Mouse (Mus musculus): ENCODE results near the gene Rnf123.
"Not testable (repeated sequence)": the region's sequence is repeated elsewhere in the genome, so short reads cannot be mapped to it uniquely, and the experiment has no call there.

Gene Rnf123

DNA sequence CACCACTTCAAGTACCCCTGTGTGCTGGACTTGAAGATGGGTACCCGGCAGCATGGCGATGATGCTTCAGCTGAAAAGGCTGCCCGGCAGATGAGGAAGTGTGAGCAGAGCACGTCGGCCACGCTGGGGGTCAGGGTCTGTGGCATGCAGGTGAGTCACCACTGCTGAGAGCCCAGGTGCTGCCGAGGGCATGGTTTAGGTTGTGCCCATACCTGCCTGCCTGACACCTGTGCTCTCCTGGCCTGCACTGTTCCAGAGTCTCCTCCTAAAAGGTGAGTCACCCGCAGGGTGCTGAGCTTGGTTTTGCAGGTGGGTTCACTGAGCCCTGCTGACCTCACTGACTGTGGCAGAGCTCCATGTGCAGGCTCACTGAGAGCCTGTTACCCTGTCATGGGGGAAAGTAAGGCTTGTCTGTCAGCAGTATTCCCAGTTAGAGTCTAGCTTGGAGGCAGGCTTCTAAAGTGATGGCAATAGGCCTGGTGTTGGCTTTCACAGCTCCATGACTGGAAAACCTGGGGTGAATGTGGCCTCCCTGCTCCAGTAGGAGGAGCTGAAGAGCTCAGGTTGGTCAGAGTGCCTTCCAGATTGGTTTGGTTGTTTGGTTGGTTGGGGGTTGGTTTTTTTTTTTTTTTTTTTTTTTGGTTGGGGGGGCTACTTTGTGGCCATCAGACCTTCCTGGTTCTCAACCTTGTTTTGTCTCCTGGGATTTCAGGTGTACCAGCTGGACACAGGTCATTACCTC lies 38.2 kb downstream of the Rnf123 start:
- DNase-seq (ENCODE audit: low read depth, low spot score), result no peak

DNA sequence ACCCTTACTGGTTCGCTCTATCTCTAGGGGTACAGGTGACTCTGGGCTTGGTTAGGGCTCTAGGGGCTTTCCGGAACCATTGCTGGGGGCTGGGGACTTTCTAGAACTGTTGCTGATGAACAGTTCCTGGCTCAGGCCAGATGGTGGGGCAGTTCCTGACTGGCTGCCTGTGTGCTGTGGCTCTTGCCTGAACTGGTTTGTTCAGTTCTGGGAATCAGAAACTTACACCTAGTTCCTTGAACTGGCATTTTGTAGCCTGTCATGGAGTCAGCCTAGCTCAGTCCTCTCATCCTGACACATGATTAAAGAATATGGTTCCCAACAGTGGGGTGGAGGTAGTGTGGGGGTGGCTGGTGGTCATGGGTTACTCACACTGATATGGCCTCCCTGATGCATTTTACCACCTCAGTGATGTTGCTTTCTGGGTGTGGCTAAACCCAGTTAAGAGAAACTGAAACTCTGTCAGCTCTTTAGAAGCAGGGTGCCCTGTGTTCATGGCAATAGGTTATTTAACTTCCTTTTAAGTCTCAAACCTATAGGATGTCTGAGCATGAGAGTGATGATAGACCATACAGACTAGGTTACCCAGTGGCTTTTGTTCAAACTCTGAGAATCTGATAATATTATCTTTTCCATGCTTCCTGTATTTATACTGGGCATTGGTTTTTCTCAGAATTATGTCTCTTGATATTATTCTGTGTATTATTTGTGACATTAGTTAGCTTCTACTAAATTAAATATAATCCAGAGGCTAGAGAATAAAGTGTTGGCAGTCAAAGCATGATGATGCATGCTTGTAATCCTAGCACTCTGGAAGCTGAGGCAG lies 47.6 kb downstream of the Rnf123 start:
- peak; percentile 87 for DNase-seq (ENCODE audit: low read depth, low spot score)

DNA sequence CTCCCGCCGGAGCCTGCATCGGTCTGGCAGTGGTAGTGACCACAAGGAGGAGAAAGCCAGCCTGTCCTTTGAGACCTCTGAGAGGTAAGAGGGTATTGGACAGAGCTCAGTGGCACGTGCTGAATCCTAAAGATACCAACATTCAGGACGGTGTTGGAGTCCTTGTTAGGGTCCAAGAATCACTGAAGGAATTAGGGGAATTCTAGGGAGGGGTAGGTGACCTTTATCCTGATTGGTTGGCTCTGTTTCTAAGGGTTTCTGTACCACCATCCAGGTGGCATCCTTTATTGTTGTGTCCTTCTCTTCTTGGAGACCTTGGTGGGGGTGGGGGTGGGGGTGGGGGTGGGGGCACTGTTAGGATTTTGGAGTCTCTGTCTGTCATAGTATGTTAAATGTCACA lies 51.0 kb downstream of the Rnf123 start:
- DNase-seq (ENCODE audit: low read depth, low spot score), result no peak

DNA sequence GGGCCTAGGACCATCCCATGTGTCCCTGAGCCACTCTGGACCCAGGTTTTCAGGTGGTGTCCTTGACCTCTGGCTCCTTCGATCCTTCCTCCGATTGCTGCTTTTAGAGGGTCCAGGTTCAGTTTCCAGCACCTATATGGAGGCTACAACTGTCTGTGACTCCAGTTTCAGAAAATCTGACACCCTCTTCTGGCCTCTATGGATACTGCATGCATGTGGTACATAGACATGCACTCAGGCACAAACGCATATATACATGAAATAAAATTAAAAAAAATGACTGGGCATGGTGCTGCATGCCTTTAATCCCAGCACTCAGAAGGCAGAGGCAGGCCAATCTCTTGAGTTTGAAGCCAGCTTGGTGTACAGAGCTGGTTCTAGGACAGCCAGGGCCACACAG lies 55.3 kb downstream of the Rnf123 start:
- DNase-seq (ENCODE audit: low read depth, low spot score), result no peak

DNA sequence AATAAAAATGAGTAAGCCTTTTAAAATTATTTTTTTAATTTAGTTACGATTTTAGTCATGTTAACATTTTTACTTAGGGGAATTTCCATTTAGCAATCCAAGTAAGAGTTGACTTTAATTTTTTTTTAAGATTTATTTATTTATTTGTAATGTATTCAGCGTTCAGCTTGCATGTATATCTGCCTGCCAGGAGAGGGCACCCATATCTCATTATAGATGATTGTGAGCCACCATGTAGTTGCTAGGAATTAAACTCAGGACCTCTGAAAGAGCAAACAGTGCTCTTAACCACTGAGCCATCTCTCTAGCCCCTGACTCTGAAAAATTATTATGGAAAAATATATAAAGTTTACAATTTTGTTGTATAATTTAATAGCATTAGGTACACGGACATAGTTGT lies 56.6 kb downstream of the Rnf123 start:
- peak; percentile 37 for DNase-seq (ENCODE audit: low read depth, low spot score)

DNA sequence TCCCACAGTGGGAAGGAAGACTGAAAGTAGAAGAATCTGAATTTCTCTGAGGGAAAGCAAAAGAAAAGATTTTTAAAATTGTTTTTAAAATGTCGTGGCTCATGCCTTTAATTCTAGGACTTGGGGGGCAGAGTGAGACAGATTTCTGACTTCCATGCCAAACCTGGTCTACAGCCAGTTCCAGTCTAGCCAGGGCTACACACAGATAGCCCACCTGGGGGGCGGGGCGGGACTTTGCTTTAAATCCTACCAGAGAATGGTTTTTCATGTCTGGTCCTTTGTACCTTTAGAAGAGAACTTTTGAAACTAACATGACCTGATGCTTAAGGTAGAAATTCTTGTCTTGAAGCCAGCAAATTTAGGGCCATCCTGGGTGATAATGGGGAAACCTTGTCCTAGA lies 59.9 kb downstream of the Rnf123 start:
- no peak for DNase-seq (ENCODE audit: low read depth, low spot score)

DNA sequence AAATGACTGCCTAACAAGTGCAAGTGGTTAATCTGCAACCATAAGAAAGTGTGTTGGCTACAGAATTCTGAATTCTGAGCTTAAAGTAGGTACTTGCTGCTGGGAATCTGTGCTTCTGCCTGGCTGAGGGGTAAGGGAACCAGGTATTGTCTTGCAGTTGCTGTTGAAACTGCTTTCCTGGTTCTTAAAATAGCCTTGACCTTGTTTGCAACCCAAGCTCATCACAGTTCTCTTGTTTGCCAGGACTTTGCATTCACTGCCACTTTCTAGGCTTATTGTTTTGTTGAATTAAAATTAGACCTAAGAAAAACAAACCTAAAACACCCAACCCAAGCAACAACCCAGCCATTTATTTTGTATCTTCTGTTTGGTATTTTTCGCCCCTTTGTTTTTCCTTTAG lies 62.4 kb downstream of the Rnf123 start:
- DNase-seq (ENCODE audit: low read depth, low spot score), result no peak

DNA sequence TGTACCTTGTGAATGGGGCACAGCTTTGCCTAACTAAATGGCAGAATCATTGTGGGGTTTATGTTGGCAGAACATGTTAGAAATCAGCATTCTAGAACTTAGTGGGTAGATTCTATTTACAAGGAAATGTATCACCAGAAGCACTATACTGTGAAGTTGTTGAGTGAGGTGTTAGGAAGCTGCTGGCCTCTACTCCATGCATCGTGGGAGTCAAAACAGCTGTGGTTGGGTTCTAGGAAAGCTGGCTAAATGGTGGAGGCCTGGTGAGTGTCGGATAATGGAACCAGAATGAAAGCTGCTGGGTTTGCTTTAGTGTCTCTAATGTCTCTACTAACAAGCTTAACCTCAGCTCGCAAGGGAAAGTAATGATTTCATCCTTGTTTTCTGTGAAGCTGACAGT lies 66.0 kb downstream of the Rnf123 start:
- no peak for DNase-seq (ENCODE audit: low read depth, low spot score)

DNA sequence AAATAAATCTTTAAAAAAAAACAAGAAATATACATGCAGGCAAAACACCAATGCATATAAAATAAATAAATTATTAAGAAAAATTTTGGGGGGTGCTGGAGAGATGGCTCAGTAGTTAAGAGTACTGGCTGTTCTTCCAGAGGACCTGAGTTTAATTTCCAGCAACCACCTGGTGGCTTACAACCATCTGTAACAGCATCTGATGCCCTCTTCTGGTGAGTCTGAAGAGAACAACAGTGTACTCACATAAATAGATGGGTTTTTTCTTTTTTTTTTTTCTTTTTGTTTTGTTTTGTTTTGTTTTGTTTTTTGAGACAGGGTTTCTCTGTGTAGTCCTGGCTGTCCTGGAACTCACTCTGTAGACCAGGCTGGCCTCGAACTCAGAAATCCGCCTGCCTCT lies 69.6 kb downstream of the Rnf123 start:
- not testable (repeated sequence) for DNase-seq (ENCODE audit: low read depth, low spot score)

DNA sequence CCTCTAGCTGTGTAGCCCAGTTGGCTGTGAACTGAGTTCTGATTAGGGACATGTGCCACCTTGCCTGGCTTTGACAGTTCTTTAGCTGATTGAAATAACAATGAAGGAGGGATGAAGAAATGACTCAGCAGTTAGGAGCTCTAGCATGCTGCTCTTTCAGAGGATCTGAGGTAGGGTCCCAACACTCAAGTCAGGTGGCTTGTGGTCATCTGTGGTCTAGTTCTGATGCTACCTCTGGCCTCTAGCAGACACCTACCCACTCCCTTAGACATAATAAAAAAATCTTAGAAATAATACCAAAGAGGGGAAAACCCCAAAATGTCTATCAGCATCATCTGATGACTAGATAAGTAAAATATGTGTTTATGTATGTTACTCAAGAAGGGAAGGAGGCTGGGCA lies 72.8 kb downstream of the Rnf123 start:
- no peak for DNase-seq (ENCODE audit: low read depth, low spot score)

DNA sequence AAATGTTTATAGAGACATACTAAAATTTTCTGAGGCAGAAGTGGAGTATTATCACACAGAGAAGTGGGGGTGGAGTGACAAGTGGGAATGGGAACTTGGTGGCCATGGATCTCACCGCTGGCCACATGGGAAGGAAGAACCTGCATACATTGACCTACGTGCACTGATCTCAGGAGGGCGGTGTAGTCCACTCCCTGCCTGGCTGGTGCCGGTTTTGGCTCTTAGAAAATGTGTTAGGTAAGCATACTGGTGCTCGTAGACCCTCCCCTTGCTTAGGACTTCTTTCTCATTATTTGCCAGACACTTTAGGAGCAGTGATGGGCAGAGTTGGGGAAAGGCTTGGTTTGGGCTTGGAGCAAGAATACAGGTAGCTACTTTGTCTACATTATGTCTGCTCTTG lies 75.1 kb downstream of the Rnf123 start:
- DNase-seq (ENCODE audit: low read depth, low spot score), result no peak

DNA sequence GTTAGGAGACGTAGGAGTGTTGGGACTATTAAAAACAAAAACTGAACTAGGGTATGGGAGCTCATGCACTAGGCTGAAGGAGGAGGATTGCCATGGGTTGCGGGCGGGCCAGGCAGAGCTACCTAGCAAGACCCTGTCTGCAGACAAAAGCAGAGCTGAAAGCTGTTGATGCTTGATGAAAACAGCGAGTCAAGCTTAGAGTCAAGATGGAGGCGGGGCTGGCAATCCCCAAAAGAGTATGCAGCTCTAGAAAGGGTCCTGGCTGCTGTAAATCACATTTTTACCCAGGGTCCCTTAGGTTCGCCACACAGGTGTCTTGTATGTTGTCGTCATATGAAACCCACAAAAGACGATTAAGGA lies 79.6 kb downstream of the Rnf123 start:
- no peak for DNase-seq (ENCODE audit: low read depth, low spot score)

DNA sequence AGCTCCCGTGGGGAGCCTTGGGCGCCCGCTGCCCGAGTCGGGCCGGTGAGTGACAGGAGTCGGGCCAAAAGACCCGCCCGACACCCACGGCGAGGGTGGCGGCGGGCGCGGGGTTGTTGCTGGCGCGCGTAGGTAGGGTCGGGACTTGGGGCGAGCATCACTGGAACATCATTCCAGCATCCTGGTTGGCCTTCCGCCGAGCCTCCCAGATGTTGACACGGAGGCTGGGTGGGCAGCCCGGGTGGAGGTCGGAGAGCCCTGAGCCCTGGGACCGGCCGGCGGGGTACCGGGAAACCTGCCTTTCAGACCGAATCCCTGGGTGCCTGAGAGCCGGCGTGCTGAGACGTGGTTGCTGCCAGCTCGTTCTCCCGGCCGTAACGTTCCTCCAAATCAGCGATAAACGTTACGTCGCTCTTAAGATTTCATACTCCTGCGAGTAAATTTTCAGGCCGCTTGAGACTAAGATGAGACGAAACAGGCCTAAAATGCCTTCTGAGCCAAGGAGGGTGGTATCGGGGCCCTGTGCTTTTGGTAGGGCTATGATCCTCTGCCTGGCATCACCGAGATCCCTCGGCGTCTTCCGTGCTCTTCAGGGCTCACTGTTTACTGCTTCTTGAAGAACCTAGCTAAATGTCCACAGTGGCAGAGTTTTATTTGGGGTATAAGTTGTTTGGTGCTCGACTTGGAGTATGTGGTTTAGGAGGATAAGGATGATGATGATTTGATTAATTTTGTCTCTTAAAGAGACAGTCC lies 80.2 kb downstream of the Rnf123 start:
- DNase-seq (ENCODE audit: low read depth, low spot score), result peak; percentile 58

DNA sequence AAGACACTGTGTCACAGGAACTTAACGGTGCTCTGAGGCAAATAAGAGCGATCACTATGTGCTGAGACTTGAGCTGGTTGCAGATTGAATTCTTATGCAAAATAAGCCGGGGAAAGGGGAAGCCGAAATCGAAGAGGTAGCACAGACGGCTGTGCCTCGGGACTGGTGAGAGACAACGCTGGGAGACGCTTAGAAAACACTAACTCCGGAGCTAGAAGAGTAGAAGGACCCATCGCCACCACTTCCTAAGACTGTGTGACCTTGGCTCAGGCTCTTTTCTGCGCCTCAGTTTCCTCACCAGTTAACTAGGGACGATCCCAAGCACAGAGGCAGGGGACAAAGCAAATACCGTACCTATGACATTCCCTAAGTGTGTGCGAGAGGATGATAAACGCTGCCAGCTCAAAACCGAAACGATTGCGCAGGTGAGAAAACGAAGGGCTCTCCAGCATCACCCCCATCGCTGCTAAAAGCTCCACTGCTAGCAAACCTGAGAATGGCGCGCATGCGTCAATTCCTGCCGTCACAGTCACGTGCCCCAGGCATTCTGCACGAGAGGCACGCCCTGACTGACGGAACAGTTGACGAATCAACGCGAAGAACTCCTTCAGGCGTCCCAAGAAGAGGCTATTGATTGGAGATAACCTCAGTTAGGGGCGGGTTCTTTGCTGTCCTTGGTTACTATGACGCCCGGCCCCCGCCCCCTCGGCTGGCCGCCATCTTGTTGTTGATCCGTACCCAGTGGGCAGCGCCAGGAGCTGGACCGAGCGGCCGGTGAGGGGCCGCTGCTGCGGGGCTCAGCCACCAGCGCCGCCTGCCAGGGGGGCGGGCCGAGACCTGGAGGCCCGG lies 81.0 kb downstream of the Rnf123 start, which contains the start of gene Ip6k1:
TSS of gene Ip6k1 (plus strand) at position 580 of the 849 bp plus-strand sequence.
- peak; percentile 100 for DNase-seq (ENCODE audit: low read depth, low spot score)

All from A20 (cell line).